Mouse (Mus musculus): ENCODE measurements around the gene Slc10a2.
"Not testable (repeated sequence)": the region's sequence is repeated elsewhere in the genome, so short reads cannot be mapped to it uniquely, and the experiment has no call there.

Slc10a2 gene

GRCm38 (mm10) chr8:5105186-5105585, at the start of gene Slc10a2:
Gene Slc10a2, minus strand, starts transcription at chr8:5105351.
- in situ Hi-C loops (cut with MboI, MseI), result no loop called here

GRCm38 (mm10) chr8:5129322-5129829, 24.2 kb upstream of the Slc10a2 start:
- in situ Hi-C loops (cut with MboI, MseI), result no loop called here

GRCm38 (mm10) chr8:5106855-5107254, 1.7 kb upstream of the Slc10a2 start:
- in situ Hi-C loops (cut with MboI, MseI), result no loop called here

GRCm38 (mm10) chr8:5095392-5095791, 9.8 kb downstream of the Slc10a2 start:
- in situ Hi-C loops (cut with MboI, MseI), result no loop called here

GRCm38 (mm10) chr8:5093991-5094390, 11.2 kb downstream of the Slc10a2 start:
- in situ Hi-C loops (cut with MboI, MseI), result not testable (repeated sequence)

GRCm38 (mm10) chr8:5073654-5074293, 31.4 kb downstream of the Slc10a2 start:
- in situ Hi-C loops (cut with MboI, MseI), result no loop called here

GRCm38 (mm10) chr8:5058888-5059287, 46.3 kb downstream of the Slc10a2 start:
- in situ Hi-C loops (cut with MboI, MseI), result no loop called here

GRCm38 (mm10) chr8:5044361-5044900, 60.7 kb downstream of the Slc10a2 start:
- in situ Hi-C loops (cut with MboI, MseI), result not testable (repeated sequence)

GRCm38 (mm10) chr8:5038811-5039561, 66.2 kb downstream of the Slc10a2 start:
- in situ Hi-C loops (cut with MboI, MseI), result no loop called here

All from T-helper 1 cell (primary cell).